Mouse (Mus musculus) liver, embryonic 15.5 days (tissue): ENCODE measurements around the gene Tirap. TPM values are rescaled to one million over a fixed set of nuclear protein-coding genes. Genes with fewer than 3 reads are reported as not detected.

ENCODE experiments used
- ATAC-seq: fragments of 200-750 bp; cut with Nextera tagmentation; 2 replicates; pipeline ENCODE4 v1.8.0; 2017; ENCODE audit warnings: moderate number of reproducible peaks, mild to moderate bottlenecking, moderate library complexity; ENCODE audit not compliant: insufficient read depth
- H3K27ac ChIP-seq: fragments of 300-500 bp; sonication (generic); replicated peaks from 2 replicates; pipeline ENCODE4 v1.5.1; 2015; ENCODE audit warnings: mild to moderate bottlenecking, inconsistent platforms
- H3K27me3 ChIP-seq: fragments of 300-500 bp; sonication (generic); 2 replicates; pipeline ENCODE4 v1.6.1; 2015; ENCODE audit warnings: mild to moderate bottlenecking, inconsistent platforms
- H3K36me3 ChIP-seq: fragments of 300-500 bp; sonication (generic); replicated peaks from 2 replicates; pipeline ENCODE4 v1.6.1; 2015; ENCODE audit warnings: moderate library complexity, mild to moderate bottlenecking, inconsistent platforms
- H3K4me1 ChIP-seq: fragments of 300-500 bp; sonication (generic); replicated peaks from 2 replicates; pipeline ENCODE4 v1.6.1; 2015; ENCODE audit warnings: inconsistent platforms
- H3K4me2 ChIP-seq: fragments of 300-500 bp; sonication (generic); 2 replicates; pipeline ENCODE4 v1.6.1; 2015; ENCODE audit warnings: moderate library complexity, mild to moderate bottlenecking, inconsistent platforms
- H3K4me3 ChIP-seq: fragments of 300-500 bp; sonication (generic); replicated peaks from 2 replicates; pipeline ENCODE4 v1.5.1; 2015; ENCODE audit warnings: mild to moderate bottlenecking, inconsistent platforms
- H3K9ac ChIP-seq: fragments of 300-500 bp; sonication (generic); 2 replicates; pipeline ENCODE4 v1.6.1; 2015; ENCODE audit warnings: moderate library complexity, mild to moderate bottlenecking, inconsistent platforms
- H3K9me3 ChIP-seq: fragments of 300-500 bp; sonication (generic); replicated peaks from 2 replicates; pipeline ENCODE4 v1.6.1; 2016; ENCODE audit warnings: inconsistent platforms
- WGBS: fragments of 180-500 bp; shearing (Covaris S2); methylation state at CpG from one replicate; pipeline ENCODE4 v1.1.7; 2015; ENCODE audit warnings: mixed read lengths; ENCODE audit not compliant: insufficient replicate concordance; 5-methylcytosine and 5-hydroxymethylcytosine counted together
- polyA plus RNA-seq: library from polyadenylated mRNA; unstranded; fragments of >200 nt; fragmentation: Nextera tagmentation; extraction: Ambion mirVana; gene quantifications from 2 replicates; pipeline ENCODE4 v1.2.1, GENCODE M21; 2015

Gene Tirap
- polyA plus RNA-seq, 1 experiment from 2014 or later, result 9.1 TPM

GRCm38 (mm10) chr9:35188700-35189099 lies 11.4 kb downstream of the Tirap start:
- no peaks in the 10 kb centered on the region for H3K9me3 ChIP-seq
- H3K36me3 ChIP-seq, result peaks cover 45% of the 10 kb centered on the region
- no peak overlapping the region for H3K4me3 ChIP-seq
- H3K4me1 ChIP-seq, result no peaks in the 10 kb centered on the region
- H3K27ac ChIP-seq, result no peak overlapping the region
- WGBS, result 85% methylated on average over 22 of the region's 22 CpGs
- H3K27me3 ChIP-seq, result no peaks in the 10 kb centered on the region
- H3K9ac ChIP-seq, result no peak overlapping the region
- no peak for ATAC-seq
- H3K4me2 ChIP-seq, result no peak overlapping the region

DNA sequence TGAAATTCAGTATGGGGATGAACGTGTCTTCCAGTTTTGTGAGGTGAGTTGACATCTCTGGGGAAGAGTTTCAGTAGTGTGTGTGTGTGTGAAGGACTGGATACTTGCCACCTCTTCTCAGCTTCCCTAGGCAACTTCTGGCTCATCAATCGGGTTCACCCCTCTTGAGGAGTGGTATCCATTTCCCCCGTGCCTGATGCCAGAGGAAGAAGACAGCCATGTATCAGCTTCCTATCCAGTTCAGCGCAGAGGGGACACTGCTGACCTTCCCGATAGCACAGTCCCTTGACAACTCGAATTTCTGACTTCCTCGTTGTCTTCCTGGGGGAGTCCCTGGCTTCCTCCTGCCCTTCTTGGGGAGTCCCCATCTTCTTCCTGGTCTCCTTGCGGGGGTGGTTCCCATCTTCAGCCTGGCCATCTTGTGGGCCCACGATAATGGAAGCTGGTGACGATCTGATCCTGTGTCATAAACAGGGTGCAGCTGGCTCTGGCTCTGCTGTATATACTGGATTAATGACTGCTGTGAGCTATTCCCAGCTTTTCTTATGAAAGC lies 12.7 kb downstream of the Tirap start:
- peaks cover 45% of the 10 kb centered on the region for H3K36me3 ChIP-seq
- no peaks in the 10 kb centered on the region for H3K9me3 ChIP-seq
- no peak overlapping the region for H3K4me2 ChIP-seq
- H3K27ac ChIP-seq, result no peak overlapping the region
- H3K27me3 ChIP-seq, result no peaks in the 10 kb centered on the region
- H3K9ac ChIP-seq, result no peak overlapping the region
- ATAC-seq, result no peak
- H3K4me3 ChIP-seq, result no peak overlapping the region
- peaks cover 4% of the 10 kb centered on the region; the same call in 1 of the 2 replicates for H3K4me1 ChIP-seq
- 66% methylated on average over 10 of the region's 10 CpGs for WGBS

DNA sequence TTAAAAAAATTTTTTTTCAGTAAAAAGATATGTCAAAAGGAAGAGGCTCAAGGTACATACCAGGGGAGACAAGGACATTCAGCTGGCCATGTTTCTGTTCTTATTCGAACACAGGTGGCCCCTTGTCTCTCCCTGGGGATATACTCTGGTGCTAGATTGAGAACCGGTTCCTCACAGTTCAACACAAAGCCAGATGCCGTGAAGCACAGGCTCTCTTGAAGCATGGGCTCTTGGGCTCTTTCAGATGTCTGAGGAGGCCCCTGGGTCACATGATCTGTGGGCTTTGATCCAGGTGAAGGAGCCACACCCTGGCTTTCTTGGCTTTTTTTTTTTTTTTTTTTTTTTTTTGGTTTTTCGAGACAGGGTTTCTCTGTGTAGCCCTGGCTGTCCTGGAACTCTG lies 13.7 kb downstream of the Tirap start:
- Histone ChIP-seq H3K9ac (no peak overlapping the region), H3K9me3 (no peaks in the 10 kb centered on the region), H3K4me3 (no peak overlapping the region), H3K27me3 (no peaks in the 10 kb centered on the region), H3K4me1 (peaks cover 4% of the 10 kb centered on the region; the same call in 1 of the 2 replicates), H3K36me3 (peaks cover 41% of the 10 kb centered on the region), H3K27ac (no peak overlapping the region), H3K4me2 (no peak overlapping the region)
- ATAC-seq, result no peak
- WGBS, result 55% methylated on average over 4 of the region's 4 CpGs

DNA sequence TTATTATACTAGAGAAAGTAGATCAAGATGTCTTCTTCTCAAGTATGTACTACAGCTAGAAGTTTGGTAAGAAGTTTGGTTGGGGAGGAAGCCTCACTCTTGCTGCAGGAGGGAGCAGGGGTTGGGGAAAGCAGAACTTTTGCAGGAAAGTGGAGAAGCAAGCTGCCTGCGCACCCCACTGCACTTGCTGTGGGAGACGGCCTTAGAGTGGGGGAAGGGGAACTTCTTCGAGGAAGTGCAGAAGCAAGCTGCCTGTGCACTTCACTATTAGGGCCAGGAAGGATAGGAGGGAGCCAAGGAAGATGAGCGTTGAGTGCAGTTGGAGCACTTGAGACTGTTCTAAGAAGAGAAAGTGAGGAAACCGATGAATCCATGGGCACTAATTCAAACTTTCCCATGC lies 16.7 kb downstream of the Tirap start:
- no peak for ATAC-seq
- Histone ChIP-seq H3K4me2 (no peak overlapping the region), H3K9ac (no peak overlapping the region), H3K9me3 (no peaks in the 10 kb centered on the region), H3K4me1 (peaks cover 4% of the 10 kb centered on the region; the same call in 1 of the 2 replicates), H3K27me3 (no peaks in the 10 kb centered on the region), H3K36me3 (peaks cover 12% of the 10 kb centered on the region; the same call in 1 of the 2 replicates), H3K4me3 (no peak overlapping the region), H3K27ac (no peak overlapping the region)
- WGBS, result 23% methylated on average over 5 of the region's 5 CpGs

DNA sequence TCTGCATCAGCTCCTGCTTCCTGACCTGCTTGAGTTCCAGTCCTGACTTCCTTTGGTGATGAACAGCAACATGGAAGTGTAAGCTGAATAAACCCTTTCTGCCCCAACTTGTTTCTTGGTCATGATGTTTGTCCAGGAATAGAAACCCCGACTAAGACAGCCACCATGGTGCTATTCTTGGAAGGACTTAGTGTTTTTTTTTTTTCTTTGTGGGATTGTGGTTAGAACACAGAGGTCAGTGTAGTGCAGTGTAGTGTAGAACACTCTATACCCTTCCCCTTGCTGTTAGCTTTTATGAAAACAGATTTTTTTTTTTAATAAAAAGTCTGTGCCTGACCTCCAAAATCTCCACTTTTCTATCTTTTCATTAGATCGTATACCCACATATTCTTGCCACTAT lies 17.3 kb downstream of the Tirap start:
- H3K27ac ChIP-seq, result no peak overlapping the region
- peaks cover 11% of the 10 kb centered on the region; the same call in 1 of the 2 replicates for H3K36me3 ChIP-seq
- H3K4me1 ChIP-seq, result peaks cover 4% of the 10 kb centered on the region; the same call in 1 of the 2 replicates
- H3K9me3 ChIP-seq, result no peaks in the 10 kb centered on the region
- no peak overlapping the region for H3K9ac ChIP-seq
- 30% methylated on average over 2 of the region's 2 CpGs for WGBS
- H3K27me3 ChIP-seq, result no peaks in the 10 kb centered on the region
- H3K4me2 ChIP-seq, result no peak overlapping the region
- ATAC-seq, result no peak
- H3K4me3 ChIP-seq, result no peak overlapping the region

DNA sequence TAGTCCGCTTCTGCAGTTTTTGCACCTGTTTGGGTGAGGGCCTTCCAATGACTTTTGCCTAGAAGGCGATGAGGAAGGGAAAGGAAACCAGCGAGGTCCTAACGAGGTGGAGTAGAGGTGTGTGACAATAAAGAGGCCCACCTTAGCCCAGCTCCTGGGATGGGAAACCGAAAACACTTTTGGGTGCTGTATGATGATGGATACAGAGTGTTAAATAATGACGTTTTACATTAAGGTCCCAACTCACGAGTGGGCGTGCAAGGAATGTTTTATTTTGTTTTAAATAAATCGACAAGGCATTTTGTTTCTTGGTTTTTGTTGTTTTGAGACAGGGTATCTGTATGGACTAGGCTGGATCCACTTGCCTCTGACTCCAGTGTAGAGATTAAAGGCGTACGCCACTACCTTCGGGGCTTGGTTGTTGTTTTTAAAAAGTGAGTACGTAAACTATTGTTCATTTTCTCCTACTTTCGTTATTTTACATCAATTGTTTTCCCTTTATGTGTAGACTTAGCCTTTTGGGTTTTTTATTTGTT lies 23.9 kb downstream of the Tirap start:
- 0 out of 2 replicates have a peak, but pooled peaks cover 5% of the 10 kb centered on the region for H3K36me3 ChIP-seq
- H3K4me1 ChIP-seq, result peaks cover 40% of the 10 kb centered on the region
- peak overlapping the region; percentile 75; the same call in 1 of the 2 replicates for H3K9ac ChIP-seq
- no peaks in the 10 kb centered on the region for H3K9me3 ChIP-seq
- ATAC-seq, result no peak
- H3K27ac ChIP-seq, result no peak overlapping the region; the same call in 1 of the 2 replicates
- 37% methylated on average over 14 of the region's 14 CpGs for WGBS
- peak overlapping the region; percentile 85 for H3K4me2 ChIP-seq
- H3K4me3 ChIP-seq, result peak overlapping the region; percentile 75
- H3K27me3 ChIP-seq, result no peaks in the 10 kb centered on the region

DNA sequence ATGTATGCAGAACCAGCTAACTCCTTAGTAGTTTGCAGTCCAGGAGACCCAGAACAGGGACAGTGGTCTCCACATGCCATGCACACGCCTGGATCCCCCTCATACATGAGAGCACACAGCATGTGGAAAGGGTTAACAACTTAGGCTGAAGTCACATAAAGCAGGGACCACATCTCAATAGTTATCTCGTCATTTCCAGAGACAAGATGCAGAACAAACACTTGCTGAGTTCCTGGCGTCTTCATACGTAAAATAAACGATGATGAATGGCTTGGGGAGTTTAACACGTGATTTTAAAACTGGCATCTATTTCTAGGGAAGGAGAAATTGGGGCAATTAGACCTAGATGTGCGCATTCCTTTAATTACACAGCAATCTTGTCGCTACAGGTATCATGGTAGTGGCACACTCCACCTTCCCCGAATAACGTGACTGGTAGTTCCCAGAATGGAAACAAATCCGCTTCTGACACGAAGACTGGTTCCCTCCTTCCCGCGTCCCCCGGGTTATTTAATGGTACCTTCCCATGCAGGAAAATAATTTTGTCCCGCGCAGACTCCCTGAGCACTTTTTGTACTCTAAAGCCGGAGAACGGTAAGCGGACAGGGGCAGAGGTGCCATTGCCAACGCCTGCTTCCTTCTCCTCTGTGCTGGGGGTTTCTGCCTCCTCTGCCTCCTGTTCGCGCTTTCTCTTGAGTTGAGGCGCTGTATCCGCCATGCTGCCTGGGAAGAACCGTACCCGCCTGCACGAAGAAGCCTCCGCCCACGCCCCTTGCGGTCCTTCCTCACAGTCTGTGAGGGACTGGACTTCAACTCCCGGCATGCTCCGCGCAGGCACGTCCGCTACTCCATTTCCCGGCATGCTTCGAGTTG lies 24.6 kb downstream of the Tirap start, which contains the start of gene Dcps:
TSS of gene Dcps (minus strand) at position 811 of the 873 bp plus-strand sequence.
- no peaks in the 10 kb centered on the region for H3K27me3 ChIP-seq
- H3K27ac ChIP-seq, result peak within 1 kb of the TSS; percentile 88
- H3K4me1 ChIP-seq, result peaks cover 40% of the 10 kb centered on the region
- H3K4me2 ChIP-seq, result peak within 1 kb of the TSS; percentile 85
- H3K9ac ChIP-seq, result peak within 1 kb of the TSS; percentile 75
- ATAC-seq, result peak; percentile 99
- H3K36me3 ChIP-seq, result peaks cover 12% of the 10 kb centered on the region
- under 1% methylated on average over 38 of the region's 38 CpGs for WGBS
- H3K4me3 ChIP-seq, result peak within 1 kb of the TSS; percentile 75
- H3K9me3 ChIP-seq, result no peaks in the 10 kb centered on the region

GRCm38 (mm10) chr9:35173331-35173730 lies 26.8 kb downstream of the Tirap start:
- ATAC-seq, result no peak
- Histone ChIP-seq H3K4me1 (peaks cover 40% of the 10 kb centered on the region), H3K9me3 (no peaks in the 10 kb centered on the region), H3K4me3 (no peak overlapping the region), H3K4me2 (no peak overlapping the region), H3K27me3 (no peaks in the 10 kb centered on the region), H3K27ac (0 out of 2 replicates have a peak overlapping the region, but pooled peaks have one; percentile 1), H3K9ac (no peak overlapping the region), H3K36me3 (peaks cover 23% of the 10 kb centered on the region)
- 60% methylated on average over 1 of the region's 1 CpGs for WGBS

- no peaks in the 10 kb centered on the region for H3K9me3 ChIP-seq
- peaks cover 29% of the 10 kb centered on the region for H3K36me3 ChIP-seq
- H3K4me3 ChIP-seq, result no peak overlapping the region
- 76% methylated on average over 7 of the region's 7 CpGs for WGBS
- H3K9ac ChIP-seq, result no peak overlapping the region
- no peaks in the 10 kb centered on the region for H3K27me3 ChIP-seq
- no peak overlapping the region for H3K4me2 ChIP-seq
- H3K4me1 ChIP-seq, result peaks cover 37% of the 10 kb centered on the region
- no peak for ATAC-seq
- no peak overlapping the region for H3K27ac ChIP-seq
Observed at GRCm38 (mm10) chr9:35170071-35170470, 30.0 kb downstream of the Tirap start.

GRCm38 (mm10) chr9:35166798-35167635 lies 33.1 kb downstream of the Tirap start:
- Histone ChIP-seq H3K4me2 (no peak overlapping the region), H3K9me3 (no peaks in the 10 kb centered on the region), H3K27me3 (no peaks in the 10 kb centered on the region), H3K27ac (peak overlapping the region; percentile 64), H3K9ac (no peak overlapping the region), H3K4me3 (no peak overlapping the region), H3K36me3 (peaks cover 41% of the 10 kb centered on the region), H3K4me1 (peaks cover 12% of the 10 kb centered on the region)
- no peak for ATAC-seq
- 65% methylated on average over 9 of the region's 9 CpGs for WGBS
